Mouse (Mus musculus) cerebellum, adult 9-10 months (tissue): ENCODE results near the gene Svop.
A peak's percentile ranks its signal among the peaks of the same experiment; 100 is the strongest.

ENCODE experiments used
- DNase-seq: peaks from one replicate; pipeline ENCODE4 v3.0.0; 2022

The Svop gene

DNA sequence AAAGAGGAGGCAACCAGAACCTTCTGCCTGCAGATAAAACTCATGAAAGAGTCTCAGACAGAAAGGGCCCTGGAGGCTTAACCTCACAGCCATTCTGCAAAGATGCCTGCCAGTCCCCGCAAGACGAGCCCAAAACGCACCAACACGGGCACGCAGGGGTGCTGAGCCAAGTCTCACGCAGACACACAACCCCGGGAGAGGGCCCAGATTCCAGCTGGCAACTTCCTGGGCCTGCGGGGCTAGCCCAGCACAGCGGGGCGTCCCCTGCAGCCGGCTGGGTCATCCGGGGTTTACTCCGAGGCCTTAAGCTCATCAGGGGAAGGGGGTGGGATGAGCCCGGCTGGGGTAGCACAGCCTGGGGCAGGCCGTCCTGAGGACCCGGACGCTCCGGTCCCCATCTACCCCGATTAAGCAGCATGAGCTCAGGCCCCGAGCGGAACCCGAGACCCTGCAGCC is 98.3 kb downstream of the Svop start:
- DNase-seq = peak; percentile 68

DNA sequence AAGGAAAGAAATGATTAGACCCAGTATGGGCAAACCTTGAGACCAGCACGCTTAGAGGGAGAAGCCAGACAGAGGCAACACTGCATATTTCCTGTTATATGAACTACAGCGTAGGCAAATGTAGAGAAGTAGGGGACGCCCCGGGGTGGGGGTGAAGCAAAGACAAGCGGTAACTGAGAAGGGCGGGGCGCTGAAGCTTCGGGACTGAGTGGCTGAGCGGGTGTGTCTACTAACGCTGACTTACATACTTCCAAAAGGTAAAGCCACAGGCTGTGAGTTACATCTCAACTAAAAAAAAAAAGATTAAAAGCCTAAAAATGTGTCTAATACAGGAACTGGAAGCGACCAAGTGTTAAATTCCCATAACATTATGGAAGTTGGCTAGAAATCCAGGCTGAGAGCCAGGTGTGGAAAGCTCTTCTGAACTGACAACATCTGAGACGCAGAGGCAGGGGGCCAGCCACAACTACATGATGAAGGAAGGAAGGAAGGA is 99.0 kb downstream of the Svop start:
- DNase-seq = no peak

- DNase-seq = no peak
Measured at GRCm38 (mm10) chr5:113991141-113991540, 100.2 kb downstream of the Svop start.

- no peak for DNase-seq
Measured at GRCm38 (mm10) chr5:113990593-113990992, 100.8 kb downstream of the Svop start.

GRCm38 (mm10) chr5:113989437-113990024 is 101.8 kb downstream of the Svop start:
- DNase-seq = no peak

DNA sequence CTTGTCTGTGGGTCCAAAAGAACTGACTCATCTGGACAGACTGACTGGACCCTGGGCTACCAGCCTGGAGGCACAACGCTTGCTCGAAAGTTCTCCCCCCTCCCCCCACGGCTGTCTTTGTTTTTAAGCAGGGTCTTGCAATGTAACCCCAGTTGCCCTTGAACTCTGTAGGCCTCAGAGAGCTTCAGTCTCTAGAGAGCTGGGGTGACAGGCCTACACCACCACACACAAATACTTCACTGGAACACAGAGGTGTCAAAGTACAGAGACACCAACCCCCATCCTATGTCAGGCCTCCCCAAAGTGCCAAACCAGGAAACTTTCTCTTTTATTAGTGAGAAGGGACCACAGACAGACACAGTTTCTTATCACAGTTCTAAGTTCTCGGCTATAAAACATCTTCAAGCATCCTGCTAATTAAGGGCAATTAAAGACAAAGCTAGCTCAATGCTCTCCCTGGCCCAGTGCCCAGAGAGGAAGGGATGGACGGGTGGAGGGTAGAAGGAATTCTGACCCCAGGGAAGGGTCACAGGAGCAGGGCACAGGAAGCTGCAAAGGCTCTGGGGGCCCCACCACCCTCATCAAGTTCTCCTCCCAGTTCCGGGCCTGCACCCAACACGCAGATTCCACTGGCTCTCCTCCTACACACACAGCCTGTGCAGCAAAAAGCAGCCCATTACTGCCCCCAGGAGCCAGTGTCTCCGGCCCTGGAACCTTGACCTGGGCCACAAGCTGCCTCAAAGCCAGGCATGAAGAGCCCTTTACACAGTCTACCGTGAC is 105.0 kb downstream of the Svop start:
- DNase-seq = no peak

GRCm38 (mm10) chr5:113985737-113986136 is 105.6 kb downstream of the Svop start:
- DNase-seq = no peak

- DNase-seq = no peak
Measured at GRCm38 (mm10) chr5:113984025-113984740, 107.2 kb downstream of the Svop start.

DNA sequence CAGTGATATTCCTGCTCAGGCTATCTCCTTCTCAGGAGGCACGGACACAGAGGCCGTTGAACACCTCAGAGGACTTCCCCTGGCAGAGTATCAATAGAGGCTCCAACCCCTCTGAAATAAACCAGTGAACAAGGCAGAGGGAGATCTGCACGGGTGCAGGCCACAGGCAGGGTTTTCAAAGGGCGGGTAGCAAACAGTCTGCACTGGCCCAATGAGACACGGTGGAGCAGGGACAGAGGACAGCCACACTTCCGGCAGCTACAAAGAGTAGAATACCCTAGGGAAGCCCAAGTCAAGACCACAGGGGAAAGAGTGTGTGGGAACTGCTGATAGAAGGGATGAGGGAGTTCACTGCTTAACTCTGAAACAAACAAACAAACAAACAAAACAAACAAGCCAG is 107.8 kb downstream of the Svop start:
- DNase-seq = no peak

- DNase-seq = no peak
Measured at GRCm38 (mm10) chr5:113981843-113982242, 109.5 kb downstream of the Svop start.

- no peak for DNase-seq
Measured at GRCm38 (mm10) chr5:113981171-113981570, 110.2 kb downstream of the Svop start.

DNA sequence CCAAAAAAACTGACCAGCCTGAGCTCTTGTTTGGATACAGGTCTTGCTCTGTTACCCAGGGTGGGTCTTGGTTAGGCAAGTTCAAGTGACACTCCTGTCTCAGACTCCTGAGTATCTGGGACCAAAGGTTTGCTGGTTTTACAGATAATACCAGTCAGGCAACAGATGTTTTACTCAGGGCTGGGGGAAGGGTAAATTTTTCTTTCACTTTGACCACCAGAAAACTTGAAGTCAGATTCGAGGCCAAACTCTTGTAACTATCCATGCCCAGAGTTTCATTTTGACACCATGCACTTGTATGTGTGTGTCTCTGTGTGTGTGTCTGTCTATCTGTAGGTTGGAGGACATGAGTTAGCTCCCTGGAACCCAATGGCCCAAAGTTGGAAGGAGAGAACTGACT is 110.9 kb downstream of the Svop start:
- DNase-seq = no peak

- no peak for DNase-seq
Measured at GRCm38 (mm10) chr5:113977309-113977708, 114.1 kb downstream of the Svop start.
